7 mouse cellular contexts compared by ENCODE assay signal in genomic region chr19:8798947-8799315, GRCm38 (mm10). TPM values are rescaled to one million over a fixed set of nuclear protein-coding genes. Genes with fewer than 3 reads are reported as not detected.
DNase-seq lines count a peak whose midpoint lies in the region; ATAC-seq lines count a peak whose summit lies in the region.

No protein-coding gene starts in this region.

- peak overlapping the region; percentile 85 for H3K4me2 ChIP-seq in lung, embryonic 15.5 days
- peak overlapping the region; percentile 63; the same call in 1 of the 2 replicates for H3K4me2 ChIP-seq in embryonic facial prominence, embryonic 15.5 days (replicated peaks)
- H3K4me2 ChIP-seq in limb, embryonic 11.5 days (ENCODE audit: low read depth, severe bottlenecking): peak overlapping the region; percentile 83; the same call in 1 of the 2 replicates
- peak overlapping the region; percentile 84 for H3K4me2 ChIP-seq in neural tube, embryonic 15.5 days

- no peak for ATAC-seq in lung, embryonic 15.5 days (ENCODE audit: borderline replicate concordance, extremely low read depth, low FRiP score, low TSS enrichment)
- no peak for ATAC-seq in embryonic facial prominence, embryonic 15.5 days (ENCODE audit: insufficient number of reproducible peaks, low FRiP score, low TSS enrichment, low read depth)
- ATAC-seq in limb, embryonic 11.5 days (ENCODE audit: insufficient number of reproducible peaks, low FRiP score, low TSS enrichment, low read depth): no peak
- no peak for ATAC-seq in neural tube, embryonic 15.5 days (ENCODE audit: low FRiP score)

- H3K36me3 ChIP-seq in lung, embryonic 15.5 days: peaks cover 17% of the 10 kb centered on the region
- peaks cover 19% of the 10 kb centered on the region for H3K36me3 ChIP-seq in embryonic facial prominence, embryonic 15.5 days
- peaks cover 11% of the 10 kb centered on the region for H3K36me3 ChIP-seq in limb, embryonic 11.5 days (ENCODE audit: control insufficient read depth, insufficient read depth, low read length)
- peaks cover 15% of the 10 kb centered on the region for H3K36me3 ChIP-seq in neural tube, embryonic 15.5 days

- H3K4me1 ChIP-seq in lung, embryonic 15.5 days: peaks cover 25% of the 10 kb centered on the region
- H3K4me1 ChIP-seq in embryonic facial prominence, embryonic 15.5 days: peaks cover 21% of the 10 kb centered on the region
- H3K4me1 ChIP-seq in limb, embryonic 11.5 days (ENCODE audit: control insufficient read depth, insufficient read depth, low read length): peaks cover 9% of the 10 kb centered on the region; the same call in 1 of the 2 replicates
- H3K4me1 ChIP-seq in neural tube, embryonic 15.5 days: peaks cover 35% of the 10 kb centered on the region

- DNase-seq in lung, postnatal 36 days: no peak
- DNase-seq in limb, embryonic 11.5 days (ENCODE audit: low spot score): no peak
- no peak for DNase-seq in kidney, postnatal 25 days
- no peak for DNase-seq in ovary, postnatal 36 days (ENCODE audit: low spot score)

- peak overlapping the region; percentile 80 for H3K4me3 ChIP-seq in lung, embryonic 15.5 days
- H3K4me3 ChIP-seq in embryonic facial prominence, embryonic 15.5 days (replicated peaks): peak overlapping the region; percentile 78; the same call in 1 of the 2 replicates
- no peak overlapping the region; the same call in 1 of the 2 replicates for H3K4me3 ChIP-seq in limb, embryonic 11.5 days (ENCODE audit: low read depth, low read length)
- no peak overlapping the region; the same call in 1 of the 2 replicates for H3K4me3 ChIP-seq in neural tube, embryonic 15.5 days (replicated peaks)

- H3K9ac ChIP-seq in lung, embryonic 15.5 days: no peak overlapping the region
- H3K9ac ChIP-seq in embryonic facial prominence, embryonic 15.5 days: no peak overlapping the region
- no peak overlapping the region for H3K9ac ChIP-seq in limb, embryonic 11.5 days (ENCODE audit: low read length)
- H3K9ac ChIP-seq in neural tube, embryonic 15.5 days (replicated peaks): no peak overlapping the region

- H3K27ac ChIP-seq in lung, embryonic 15.5 days: 0 out of 2 replicates have a peak overlapping the region, but pooled peaks have one; percentile 21
- H3K27ac ChIP-seq in embryonic facial prominence, embryonic 15.5 days (replicated peaks): peak overlapping the region; percentile 82; the same call in 1 of the 2 replicates
- no peak overlapping the region for H3K27ac ChIP-seq in limb, embryonic 11.5 days (replicated peaks; ENCODE audit: low read depth, low read length)
- H3K27ac ChIP-seq in neural tube, embryonic 15.5 days (replicated peaks): peak overlapping the region; percentile 62

- no peaks in the 10 kb centered on the region for H3K27me3 ChIP-seq in lung, embryonic 15.5 days
- H3K27me3 ChIP-seq in embryonic facial prominence, embryonic 15.5 days: no peaks in the 10 kb centered on the region
- H3K27me3 ChIP-seq in limb, embryonic 11.5 days (ENCODE audit: control insufficient read depth, insufficient read depth, low read length): no peaks in the 10 kb centered on the region
- H3K27me3 ChIP-seq in neural tube, embryonic 15.5 days (replicated peaks): no peaks in the 10 kb centered on the region

- H3K9me3 ChIP-seq in lung, embryonic 15.5 days: no peaks in the 10 kb centered on the region
- no peaks in the 10 kb centered on the region for H3K9me3 ChIP-seq in embryonic facial prominence, embryonic 15.5 days (replicated peaks)
- H3K9me3 ChIP-seq in limb, embryonic 11.5 days (ENCODE audit: control insufficient read depth, low read length): no peaks in the 10 kb centered on the region
- no peaks in the 10 kb centered on the region for H3K9me3 ChIP-seq in neural tube, embryonic 15.5 days (replicated peaks)

RNA-seq across cellular contexts. Expression of gene Polr2g, which starts 0.6 kb away (rescaled TPM):
- polyA plus RNA-seq in lung, embryonic 15.5 days (2015; fragmentation: Nextera tagmentation; extraction: Ambion mirVana): 147 and 159 TPM in 2 replicates
- polyA plus RNA-seq in embryonic facial prominence, embryonic 15.5 days (2015; fragmentation: Nextera tagmentation; extraction: Ambion mirVana): 153 and 160 TPM in 2 replicates
- 197 and 206 TPM in 2 replicates for polyA plus RNA-seq in limb, embryonic 11.5 days (2014; fragmentation: Nextera tagmentation; extraction: Ambion mirVana)
- polyA plus RNA-seq in neural tube, embryonic 15.5 days (2015; fragmentation: Nextera tagmentation; extraction: Ambion mirVana): 143 and 147 TPM in 2 replicates

RNA-seq across cellular contexts. Expression of gene Zbtb3, which starts 3.4 kb away (rescaled TPM):
- polyA plus RNA-seq in lung, embryonic 15.5 days (2015; fragmentation: Nextera tagmentation; extraction: Ambion mirVana): 5.7 and 6.4 TPM in 2 replicates
- 5.6 and 5.9 TPM in 2 replicates for polyA plus RNA-seq in embryonic facial prominence, embryonic 15.5 days (2015; fragmentation: Nextera tagmentation; extraction: Ambion mirVana)
- polyA plus RNA-seq in limb, embryonic 11.5 days (2014; fragmentation: Nextera tagmentation; extraction: Ambion mirVana): 4.8 and 5.0 TPM in 2 replicates
- 6.5 TPM in 2 replicates for polyA plus RNA-seq in neural tube, embryonic 15.5 days (2015; fragmentation: Nextera tagmentation; extraction: Ambion mirVana)

RNA-seq across cellular contexts. Expression of gene Taf6l, which starts 12.7 kb away (rescaled TPM):
- polyA plus RNA-seq in lung, embryonic 15.5 days (2015; fragmentation: Nextera tagmentation; extraction: Ambion mirVana): 30.5 and 31.5 TPM in 2 replicates
- 27.3 and 30.0 TPM in 2 replicates for polyA plus RNA-seq in embryonic facial prominence, embryonic 15.5 days (2015; fragmentation: Nextera tagmentation; extraction: Ambion mirVana)
- 22.5 and 23.0 TPM in 2 replicates for polyA plus RNA-seq in limb, embryonic 11.5 days (2014; fragmentation: Nextera tagmentation; extraction: Ambion mirVana)
- 28.5 and 29.4 TPM in 2 replicates for polyA plus RNA-seq in neural tube, embryonic 15.5 days (2015; fragmentation: Nextera tagmentation; extraction: Ambion mirVana)

RNA-seq across cellular contexts. Expression of gene Ttc9c, which starts 20.2 kb away (rescaled TPM):
- polyA plus RNA-seq in lung, embryonic 15.5 days (2015; fragmentation: Nextera tagmentation; extraction: Ambion mirVana): 54.8 and 57.2 TPM in 2 replicates
- polyA plus RNA-seq in embryonic facial prominence, embryonic 15.5 days (2015; fragmentation: Nextera tagmentation; extraction: Ambion mirVana): 53.0 and 58.4 TPM in 2 replicates
- 63.3 and 67.1 TPM in 2 replicates for polyA plus RNA-seq in limb, embryonic 11.5 days (2014; fragmentation: Nextera tagmentation; extraction: Ambion mirVana)
- 54.2 and 57.3 TPM in 2 replicates for polyA plus RNA-seq in neural tube, embryonic 15.5 days (2015; fragmentation: Nextera tagmentation; extraction: Ambion mirVana)

RNA-seq across cellular contexts. Expression of gene Hnrnpul2, which starts 20.9 kb away (rescaled TPM):
- 5.7 and 5.8 TPM in 2 replicates for polyA plus RNA-seq in lung, embryonic 15.5 days (2015; fragmentation: Nextera tagmentation; extraction: Ambion mirVana)
- polyA plus RNA-seq in embryonic facial prominence, embryonic 15.5 days (2015; fragmentation: Nextera tagmentation; extraction: Ambion mirVana): 6.0 and 7.1 TPM in 2 replicates
- 6.9 and 8.0 TPM in 2 replicates for polyA plus RNA-seq in limb, embryonic 11.5 days (2014; fragmentation: Nextera tagmentation; extraction: Ambion mirVana)
- 5.1 and 5.9 TPM in 2 replicates for polyA plus RNA-seq in neural tube, embryonic 15.5 days (2015; fragmentation: Nextera tagmentation; extraction: Ambion mirVana)

Comparison
In these comparisons a context has a peak if more than half of its experiments do, and no peak if none do; other contexts are left out.
1. H3K4me3 ChIP-seq: peak in lung, embryonic 15.5 days (single experiment) and embryonic facial prominence, embryonic 15.5 days (single experiment); none in limb, embryonic 11.5 days (single experiment) and neural tube, embryonic 15.5 days (single experiment).
2. Peak in every context shown above with its lines, with median percentiles within 50 percentile points of each other: H3K4me2 ChIP-seq.